ENCODE assay signal across 15 mouse cellular contexts in the genomic region with DNA sequence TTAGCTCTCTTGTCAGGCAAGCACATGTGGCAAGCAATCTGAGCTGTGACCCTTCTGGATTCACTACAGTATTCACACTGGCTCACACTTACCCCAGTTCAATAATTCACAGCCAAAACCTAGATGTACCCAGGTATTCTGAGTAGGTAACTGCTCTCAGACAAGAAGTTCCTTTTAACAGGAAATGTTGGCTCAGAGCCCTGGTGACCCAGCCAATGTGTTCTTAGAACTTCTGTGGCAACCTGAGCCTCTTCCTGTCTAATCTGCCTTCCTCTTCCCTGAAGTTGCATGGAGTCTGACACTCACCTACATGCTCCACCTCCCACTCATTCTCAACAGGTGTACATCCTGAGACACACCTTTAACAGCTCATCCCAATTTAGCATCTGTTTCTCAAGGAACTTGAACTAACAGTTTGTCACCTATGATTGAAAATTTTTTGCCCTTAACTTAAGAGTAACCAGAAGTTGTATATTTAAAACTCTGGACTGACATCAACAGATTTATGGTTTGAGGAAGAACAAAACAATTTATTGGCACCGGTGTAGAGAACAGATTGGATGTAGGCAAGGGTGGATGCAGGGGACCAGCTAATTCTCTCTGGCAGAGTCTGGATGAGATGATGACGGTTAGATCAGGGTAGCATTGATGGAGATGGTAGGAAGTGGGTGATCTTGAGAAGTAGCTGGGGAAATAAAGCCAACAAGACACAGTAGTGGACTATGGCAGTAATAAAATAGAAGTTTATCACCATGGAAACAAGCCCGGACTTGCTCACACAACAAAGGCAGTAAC.
"Had no signal": no experiment of that assay in that cellular context is flagged by ENCODE, and none has a peak within 500 bp of the region (broad histone marks: within the 10 kb centered on the region; RNA-seq: fewer than 3 reads in every experiment).

No protein-coding gene starts in this region.

- DNase-seq: lung, embryonic 14.5 days; lung, postnatal 10 days; lung, postnatal 4 days; midbrain, embryonic 14.5 days; right cerebral cortex, adult 18-20 months; right cerebral cortex, postnatal 25 days; thymus, adult 2 months; thymus, postnatal 25 days had no signal

- H3K4me1 ChIP-seq: intestine, embryonic 15.5 days; limb, embryonic 15.5 days; liver, embryonic 12.5 days; neural tube, embryonic 15.5 days had no signal

- H3K36me3 ChIP-seq: intestine, embryonic 15.5 days; limb, embryonic 15.5 days; liver, embryonic 12.5 days; midbrain, embryonic 10.5 days; neural tube, embryonic 15.5 days had no signal

- H3K9ac ChIP-seq: intestine, embryonic 15.5 days; limb, embryonic 15.5 days; liver, embryonic 12.5 days; lung, embryonic 14.5 days; neural tube, embryonic 15.5 days had no signal

- H3K4me2 ChIP-seq: intestine, embryonic 15.5 days; limb, embryonic 15.5 days; liver, embryonic 12.5 days; lung, embryonic 14.5 days; neural tube, embryonic 15.5 days had no signal

- H3K27me3 ChIP-seq: intestine, embryonic 15.5 days; limb, embryonic 15.5 days; liver, embryonic 12.5 days; neural tube, embryonic 15.5 days had no signal

- ATAC-seq: intestine, embryonic 15.5 days; liver, embryonic 12.5 days had no signal

- H3K4me3 ChIP-seq: intestine, embryonic 15.5 days; limb, embryonic 15.5 days; liver, embryonic 12.5 days; midbrain, embryonic 10.5 days; myocyte; neural tube, embryonic 15.5 days had no signal

- H3K9me3 ChIP-seq: intestine, embryonic 15.5 days; limb, embryonic 15.5 days; liver, embryonic 12.5 days; midbrain, embryonic 10.5 days had no signal

- H3K27ac ChIP-seq: intestine, embryonic 15.5 days; limb, embryonic 15.5 days; liver, embryonic 12.5 days; midbrain, embryonic 10.5 days; neural tube, embryonic 15.5 days; stomach, postnatal 0 days had no signal
